Mouse (Mus musculus) midbrain, embryonic 16.5 days (tissue): Measurements from ENCODE around the gene Clec4g. TPM values are rescaled to one million over a fixed set of nuclear protein-coding genes. Genes with fewer than 3 reads are reported as not detected.

Experiments used
- ATAC-seq: fragments of 200-750 bp; cut with Nextera tagmentation; 2 replicates; pipeline ENCODE4 v1.8.0; 2017; ENCODE audit warnings: moderate TSS enrichment
- H3K27ac ChIP-seq: fragments of 300-500 bp; sonication (generic); 2 replicates; pipeline ENCODE4 v1.5.1; 2014; ENCODE audit warnings: mild to moderate bottlenecking, low read length, mixed read lengths
- H3K27me3 ChIP-seq: fragments of 300-500 bp; sonication (generic); 2 replicates; pipeline ENCODE4 v1.6.1; 2014; ENCODE audit warnings: low read depth, low read length, mixed read lengths; ENCODE audit not compliant: control insufficient read depth, insufficient read depth
- H3K36me3 ChIP-seq: fragments of 300-500 bp; sonication (generic); 2 replicates; pipeline ENCODE4 v1.6.1; 2014; ENCODE audit warnings: mild to moderate bottlenecking, low read length, moderate library complexity, mixed read lengths; ENCODE audit not compliant: control insufficient read depth, insufficient read depth
- H3K4me1 ChIP-seq: fragments of 300-500 bp; sonication (generic); 2 replicates; pipeline ENCODE4 v1.6.1; 2014; ENCODE audit warnings: mild to moderate bottlenecking, low read length, mixed read lengths; ENCODE audit not compliant: control insufficient read depth, insufficient read depth
- H3K4me2 ChIP-seq: fragments of 300-500 bp; sonication (generic); 2 replicates; pipeline ENCODE4 v1.6.1; 2014; ENCODE audit warnings: mild to moderate bottlenecking, low read length, mixed read lengths
- H3K4me3 ChIP-seq: fragments of 300-500 bp; sonication (generic); 2 replicates; pipeline ENCODE4 v1.5.1; 2014; ENCODE audit warnings: low read depth, mild to moderate bottlenecking, low read length, moderate library complexity, mixed read lengths
- H3K9ac ChIP-seq: fragments of 300-500 bp; sonication (generic); 2 replicates; pipeline ENCODE4 v1.6.1; 2014; ENCODE audit warnings: low read depth, low read length, mixed read lengths
- H3K9me3 ChIP-seq: fragments of 300-500 bp; sonication (generic); replicated peaks from 2 replicates; pipeline ENCODE4 v1.6.1; 2014; ENCODE audit warnings: mild to moderate bottlenecking, low read length, mixed read lengths; ENCODE audit not compliant: control insufficient read depth, poor library complexity, severe bottlenecking
- WGBS: fragments of 180-500 bp; shearing (Covaris S2); extraction: QIAGEN DNeasy Blood & Tissue Kit; methylation state at CpG from one replicate; pipeline ENCODE4 v1.1.7; 2014; 5-methylcytosine and 5-hydroxymethylcytosine counted together
- polyA plus RNA-seq: library from polyadenylated mRNA; unstranded; fragments of >200 nt; fragmentation: Nextera tagmentation; extraction: Ambion mirVana; gene quantifications from 2 replicates; pipeline ENCODE4 v1.2.1, GENCODE M21; 2015

The Clec4g gene
- polyA plus RNA-seq, 1 experiment from 2014 or later = not detected

- Histone ChIP-seq H3K4me1 (peaks cover 21% of the 10 kb centered on the region), H3K4me2 (peak within 1 kb of the TSS; percentile 96), H3K4me3 (peak within 1 kb of the TSS; percentile 93), H3K9me3 (no peaks in the 10 kb centered on the region), H3K9ac (peak within 1 kb of the TSS; percentile 93), H3K27ac (peak within 1 kb of the TSS; percentile 85), H3K36me3 (peaks cover 19% of the 10 kb centered on the region), H3K27me3 (no peaks in the 10 kb centered on the region)
- peak; percentile 84 for ATAC-seq
- under 1% methylated on average over 61 of the region's 61 CpGs for WGBS
These were observed 44.1 kb downstream of the Clec4g start, which contains the start of gene Trappc5 for GRCm38 (mm10) chr8:3676131-3676992. Gene Trappc5, plus strand, starts transcription at chr8:3676299.

- H3K27me3 ChIP-seq = no peaks in the 10 kb centered on the region
- 48% methylated on average over 3 of the region's 3 CpGs for WGBS
- ATAC-seq = no peak
- no peak overlapping the region for H3K9ac ChIP-seq
- no peak overlapping the region for H3K27ac ChIP-seq
- no peaks in the 10 kb centered on the region for H3K9me3 ChIP-seq
- H3K36me3 ChIP-seq = peaks cover 10% of the 10 kb centered on the region
- H3K4me3 ChIP-seq = no peak overlapping the region
- peaks cover 23% of the 10 kb centered on the region for H3K4me1 ChIP-seq
- no peak overlapping the region for H3K4me2 ChIP-seq
These were observed 45.8 kb downstream of the Clec4g start for GRCm38 (mm10) chr8:3674671-3675070.

GRCm38 (mm10) chr8:3671980-3672491 is 48.4 kb downstream of the Clec4g start, which contains the start of gene Fcor:
Gene Fcor, minus strand, starts transcription at chr8:3672362.
- Histone ChIP-seq H3K4me3 (peak within 1 kb of the TSS; percentile 55), H3K27me3 (no peaks in the 10 kb centered on the region), H3K4me2 (peak within 1 kb of the TSS; percentile 75), H3K9me3 (no peaks in the 10 kb centered on the region), H3K9ac (peak within 1 kb of the TSS; percentile 72), H3K36me3 (no peaks in the 10 kb centered on the region), H3K27ac (peak within 1 kb of the TSS; percentile 91), H3K4me1 (peaks cover 9% of the 10 kb centered on the region)
- ATAC-seq = peak; percentile 91
- under 1% methylated on average over 23 of the region's 23 CpGs for WGBS

GRCm38 (mm10) chr8:3670388-3670787 is 50.1 kb downstream of the Clec4g start:
- Histone ChIP-seq H3K4me3 (no peak overlapping the region), H3K36me3 (no peaks in the 10 kb centered on the region), H3K9me3 (no peaks in the 10 kb centered on the region), H3K4me2 (no peak overlapping the region), H3K4me1 (peaks cover 5% of the 10 kb centered on the region), H3K27ac (no peak overlapping the region), H3K9ac (no peak overlapping the region), H3K27me3 (no peaks in the 10 kb centered on the region)
- 84% methylated on average over 2 of the region's 2 CpGs for WGBS
- no peak for ATAC-seq

- no peaks in the 10 kb centered on the region for H3K9me3 ChIP-seq
- WGBS = 84% methylated on average over 6 of the region's 6 CpGs
- no peak within 1 kb of the TSS for H3K9ac ChIP-seq
- no peaks in the 10 kb centered on the region for H3K4me1 ChIP-seq
- ATAC-seq = no peak
- no peaks in the 10 kb centered on the region for H3K27me3 ChIP-seq
- H3K27ac ChIP-seq = no peak within 1 kb of the TSS
- H3K4me2 ChIP-seq = no peak within 1 kb of the TSS
- H3K4me3 ChIP-seq = no peak within 1 kb of the TSS
- H3K36me3 ChIP-seq = no peaks in the 10 kb centered on the region
These were observed 54.9 kb downstream of the Clec4g start, which contains the start of gene Mcemp1 for GRCm38 (mm10) chr8:3665507-3665906. Gene Mcemp1, plus strand, starts transcription at chr8:3665754.

GRCm38 (mm10) chr8:3664405-3664804 is 56.0 kb downstream of the Clec4g start:
- Histone ChIP-seq H3K4me1 (no peaks in the 10 kb centered on the region), H3K9me3 (no peaks in the 10 kb centered on the region), H3K27me3 (no peaks in the 10 kb centered on the region), H3K4me3 (no peak overlapping the region), H3K27ac (no peak overlapping the region), H3K4me2 (no peak overlapping the region), H3K9ac (no peak overlapping the region), H3K36me3 (no peaks in the 10 kb centered on the region)
- 76% methylated on average over 5 of the region's 5 CpGs for WGBS
- ATAC-seq = no peak

GRCm38 (mm10) chr8:3660889-3661288 is 59.6 kb downstream of the Clec4g start:
- WGBS = 81% methylated on average over 8 of the region's 8 CpGs
- no peaks in the 10 kb centered on the region for H3K27me3 ChIP-seq
- no peaks in the 10 kb centered on the region for H3K9me3 ChIP-seq
- no peak overlapping the region for H3K9ac ChIP-seq
- ATAC-seq = no peak
- H3K4me2 ChIP-seq = no peak overlapping the region
- H3K4me1 ChIP-seq = peaks cover 5% of the 10 kb centered on the region; the same call in 1 of the 2 replicates
- H3K4me3 ChIP-seq = no peak overlapping the region
- H3K27ac ChIP-seq = no peak overlapping the region
- no peaks in the 10 kb centered on the region for H3K36me3 ChIP-seq
